Mouse (Mus musculus): ENCODE measurements at regions not wholly inside any gene's neighbourhood (a gene's known extent, or its start where the extent isn't known, plus 50 kb on each side); places are given as distances from the start of the nearest gene placed in this dataset.

DNA sequence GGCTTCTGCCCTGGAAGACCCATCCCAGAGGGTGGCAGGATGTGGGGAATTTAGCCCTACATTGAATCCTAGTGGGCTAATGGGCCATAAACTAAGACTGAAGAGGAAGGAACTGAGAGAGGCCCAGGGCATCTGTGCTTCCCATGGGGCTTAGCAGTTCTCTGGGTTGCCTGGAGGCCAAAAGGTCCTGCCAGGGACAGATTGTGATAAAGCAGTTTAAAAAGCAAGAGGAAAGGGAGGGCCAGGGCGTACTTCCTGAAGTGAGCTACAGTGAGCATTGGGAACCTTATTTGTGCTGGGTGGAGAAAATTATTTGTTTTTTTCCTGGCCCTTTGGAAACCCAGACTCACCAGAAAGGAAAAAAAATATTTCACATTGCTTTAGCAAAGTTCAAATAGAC is 136.3 kb downstream of the Qrsl1 start:
- intact Hi-C loops (cut with DNase I), result no loop called here
- Histone ChIP-seq H3K4me3 (no peak overlapping the region), H3K27ac (no peak overlapping the region)
- TF ChIP-seq CTCF (IDR thresholded peaks at IDR 0.05), result no peak
- no peak for DNase-seq

DNA sequence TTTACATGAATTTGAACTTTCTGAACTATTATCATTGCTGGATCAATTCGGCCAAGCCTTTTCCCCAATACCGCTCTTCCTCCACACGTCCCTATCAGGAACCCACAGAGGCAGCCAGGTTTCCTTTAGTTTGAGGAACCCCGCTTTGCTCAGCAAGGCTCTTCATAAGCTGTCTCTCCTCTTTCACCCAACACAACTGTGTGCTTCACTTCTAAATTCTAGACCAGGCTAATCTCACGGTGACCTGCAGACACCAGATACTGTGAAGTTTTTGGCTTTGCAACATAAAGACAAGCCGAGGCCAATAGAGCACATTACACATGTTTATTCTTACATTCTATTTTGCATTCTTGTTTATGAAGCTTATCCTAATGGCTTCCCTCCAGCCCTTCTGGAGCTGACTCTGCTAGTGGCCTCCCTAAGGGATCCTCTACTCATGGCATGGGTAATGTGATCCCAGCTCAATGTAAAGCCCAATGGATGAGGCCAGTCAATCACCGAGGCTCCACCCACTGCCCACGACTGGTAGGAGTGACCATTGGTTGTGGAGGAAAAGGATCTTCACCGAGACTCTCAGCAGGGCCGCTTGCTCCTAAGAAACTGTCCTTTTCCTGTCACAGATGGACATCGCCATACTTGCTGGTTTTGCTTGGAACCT is 135.6 kb downstream of the Qrsl1 start:
- no peak overlapping the region for H3K4me3 ChIP-seq
- TF ChIP-seq CTCF (IDR thresholded peaks at IDR 0.05), result no peak
- H3K27ac ChIP-seq, result peak overlapping the region; percentile 43
- no peak for DNase-seq
- intact Hi-C loops (cut with DNase I), result no loop called here

DNA sequence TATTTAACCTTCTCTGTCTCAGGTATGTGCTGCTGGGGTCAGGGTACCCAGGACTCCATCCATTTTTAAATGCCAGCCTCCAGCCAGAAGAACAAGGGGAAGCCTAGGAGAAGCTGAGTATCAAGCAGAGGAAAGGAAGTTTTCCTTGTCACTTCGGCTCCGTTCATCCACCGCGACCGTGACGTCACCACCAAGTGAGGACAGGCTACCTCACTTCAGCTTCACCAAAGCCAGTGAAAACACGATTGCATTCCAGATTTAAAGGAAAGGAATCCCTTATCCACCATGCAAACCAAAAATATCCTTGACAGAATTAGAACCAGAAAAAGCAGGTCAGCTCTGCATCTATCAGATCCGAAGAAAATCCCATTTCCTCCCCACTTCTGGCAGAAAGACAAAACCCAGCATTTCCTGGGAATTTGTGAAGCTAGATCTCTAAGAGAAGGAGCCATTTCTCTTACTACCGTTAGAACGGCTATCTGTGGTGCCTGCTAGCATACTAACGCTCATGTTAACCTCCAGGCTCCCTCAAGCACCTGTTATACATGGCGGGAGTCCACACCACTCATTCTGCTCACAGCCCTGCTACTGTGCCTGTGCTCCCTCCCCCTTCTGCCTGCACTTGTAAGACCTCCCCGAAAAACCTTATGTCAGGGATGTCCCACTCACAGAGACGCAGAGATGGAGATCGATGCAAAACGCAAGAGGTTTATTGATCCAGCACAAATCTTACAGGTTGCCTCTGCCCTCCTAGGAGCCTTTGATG is 133.4 kb downstream of the Qrsl1 start:
- TF ChIP-seq CTCF (IDR thresholded peaks at IDR 0.05), result no peak
- Histone ChIP-seq H3K4me3 (no peak overlapping the region), H3K27ac (no peak overlapping the region)
- DNase-seq, result no peak
- intact Hi-C loops (cut with DNase I), result no loop called here

DNA sequence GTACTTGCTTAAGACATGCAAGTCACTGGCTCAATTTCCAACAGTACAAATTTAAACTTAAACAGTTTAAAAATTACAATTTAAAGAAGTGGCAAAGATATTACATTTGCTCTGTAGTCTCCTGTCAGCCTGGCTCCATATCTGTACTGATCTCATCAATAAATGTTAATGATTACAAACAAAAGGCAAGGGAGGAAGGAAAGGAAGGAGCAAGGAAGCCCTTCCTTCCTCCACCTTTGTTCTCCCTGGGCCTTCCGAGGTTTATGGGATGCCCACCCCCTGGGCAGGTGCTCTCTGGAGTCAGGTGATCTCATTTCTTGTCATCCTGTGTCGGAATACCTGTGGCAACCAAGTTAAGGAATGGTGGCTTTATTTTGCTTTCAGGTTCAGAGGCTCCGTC is 132.5 kb downstream of the Qrsl1 start:
- DNase-seq, result no peak
- no peak overlapping the region for H3K27ac ChIP-seq
- no peak overlapping the region for H3K4me3 ChIP-seq
- intact Hi-C loops (cut with DNase I), result no loop called here
- TF ChIP-seq CTCF (IDR thresholded peaks at IDR 0.05), result no peak

DNA sequence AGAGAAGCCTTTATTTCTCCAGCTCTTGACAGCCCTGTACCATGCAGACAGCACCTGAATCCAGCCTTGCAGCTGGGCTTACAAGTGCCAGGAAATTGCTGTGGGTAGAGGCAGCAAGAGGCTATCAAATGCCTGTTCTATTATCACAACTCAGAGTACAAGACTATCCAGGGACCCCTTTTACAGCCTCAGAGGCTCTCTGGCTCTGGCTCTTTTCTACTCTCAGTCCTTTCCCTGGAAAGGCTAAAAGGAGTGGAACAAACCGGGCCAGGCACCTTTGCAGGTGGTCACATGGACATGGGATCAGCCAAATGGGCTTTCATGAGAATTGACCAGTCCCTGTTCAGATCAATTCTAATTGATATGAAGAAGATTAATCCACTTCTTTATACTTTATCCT is 125.7 kb downstream of the Qrsl1 start:
- no peak overlapping the region for H3K4me3 ChIP-seq
- intact Hi-C loops (cut with DNase I), result no loop called here
- DNase-seq, result no peak
- TF ChIP-seq CTCF (IDR thresholded peaks at IDR 0.05), result no peak
- no peak overlapping the region for H3K27ac ChIP-seq

DNA sequence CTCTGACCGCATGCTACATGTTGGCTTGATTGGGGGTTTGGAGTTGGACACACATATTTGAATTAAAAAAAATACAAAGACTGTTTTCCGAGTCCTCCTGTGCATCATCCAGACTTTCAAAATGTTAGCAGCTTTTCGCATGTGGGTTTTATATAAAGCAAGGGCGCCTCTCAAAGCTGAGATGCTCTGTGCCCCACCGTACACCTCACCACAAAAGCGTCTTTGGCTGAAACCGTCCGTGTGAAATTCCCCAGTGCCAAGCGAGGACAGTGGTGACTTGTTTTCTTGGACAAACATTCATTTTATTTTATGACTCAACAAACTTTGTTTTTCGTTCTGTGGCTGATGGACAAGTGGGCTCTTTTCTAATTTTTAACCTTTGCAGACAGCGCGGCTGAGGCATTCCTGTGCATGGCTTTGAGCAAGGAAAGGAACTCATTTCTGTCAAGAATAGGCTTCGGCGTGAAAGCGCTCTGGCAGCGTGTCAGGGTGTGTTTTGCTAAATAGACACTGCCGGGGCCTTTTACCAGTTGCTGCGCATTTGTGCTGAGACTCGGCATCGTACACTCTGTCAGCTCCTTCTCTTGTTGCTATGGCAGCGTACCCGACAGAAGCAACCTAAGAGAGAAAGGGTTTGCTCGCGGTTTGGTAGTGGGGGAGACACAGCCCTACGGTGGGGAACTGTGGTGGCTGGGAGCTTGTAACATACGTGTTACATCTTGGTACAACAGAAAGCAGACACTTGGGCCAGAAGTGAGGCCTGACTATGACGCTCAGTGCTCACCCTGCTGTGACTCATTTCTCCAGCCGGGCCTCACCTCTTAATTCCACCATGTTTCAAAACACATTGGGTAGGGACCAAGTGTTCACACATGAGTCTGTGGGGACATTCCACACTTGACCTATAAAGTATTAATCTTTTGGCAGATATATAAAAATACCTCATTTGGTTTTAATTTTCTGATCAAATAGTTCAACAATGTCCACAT is 123.6 kb downstream of the Qrsl1 start:
- intact Hi-C loops (cut with DNase I), result no loop called here
- TF ChIP-seq CTCF (IDR thresholded peaks at IDR 0.05), result no peak
- H3K27ac ChIP-seq, result no peak overlapping the region
- H3K4me3 ChIP-seq, result no peak overlapping the region
- DNase-seq, result no peak

DNA sequence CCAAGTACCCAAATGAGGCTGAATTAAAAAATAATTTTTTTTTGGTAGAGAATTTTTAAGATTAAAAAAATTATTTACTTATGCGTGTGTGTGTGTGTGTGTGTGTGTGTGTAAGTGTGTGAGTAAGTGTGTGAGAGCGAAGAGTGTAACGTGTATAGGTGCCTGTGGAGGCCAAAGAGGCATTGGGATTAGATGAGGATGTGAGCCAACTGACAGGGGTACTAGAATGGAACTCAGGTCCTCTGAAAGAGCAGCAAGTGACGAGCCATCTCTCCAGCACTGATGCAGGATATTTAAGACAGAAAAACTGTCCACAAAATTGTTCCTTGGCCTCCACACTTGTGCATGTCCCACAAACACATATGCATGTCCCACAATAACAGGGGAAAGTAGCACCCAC is 121.0 kb downstream of the Qrsl1 start:
- intact Hi-C loops (cut with DNase I), result no loop called here
- no peak for TF ChIP-seq CTCF (IDR thresholded peaks at IDR 0.05)
- no peak for DNase-seq
- no peak overlapping the region for H3K4me3 ChIP-seq
- H3K27ac ChIP-seq, result no peak overlapping the region

DNA sequence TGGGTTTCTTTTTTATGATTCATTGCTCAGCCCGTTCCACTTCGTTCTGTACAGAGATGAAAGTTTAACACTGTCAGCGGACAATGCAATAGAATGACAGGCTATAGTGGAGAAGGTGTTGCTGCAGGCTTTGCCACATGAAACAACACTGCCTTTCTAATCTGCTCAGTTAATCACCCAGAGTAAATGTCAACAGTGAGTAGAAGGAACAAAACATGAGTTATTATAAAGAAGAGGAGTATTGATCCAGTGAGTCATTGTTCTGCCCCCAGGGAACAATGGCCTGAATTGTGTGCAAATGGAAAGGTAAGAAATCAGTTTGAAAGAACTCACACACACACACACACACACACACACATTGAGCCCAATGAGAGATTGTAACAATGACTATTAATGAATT is 118.2 kb downstream of the Qrsl1 start:
- no peak for TF ChIP-seq CTCF (IDR thresholded peaks at IDR 0.05)
- Histone ChIP-seq H3K27ac (no peak overlapping the region), H3K4me3 (no peak overlapping the region)
- intact Hi-C loops (cut with DNase I), result no loop called here
- DNase-seq, result no peak

DNA sequence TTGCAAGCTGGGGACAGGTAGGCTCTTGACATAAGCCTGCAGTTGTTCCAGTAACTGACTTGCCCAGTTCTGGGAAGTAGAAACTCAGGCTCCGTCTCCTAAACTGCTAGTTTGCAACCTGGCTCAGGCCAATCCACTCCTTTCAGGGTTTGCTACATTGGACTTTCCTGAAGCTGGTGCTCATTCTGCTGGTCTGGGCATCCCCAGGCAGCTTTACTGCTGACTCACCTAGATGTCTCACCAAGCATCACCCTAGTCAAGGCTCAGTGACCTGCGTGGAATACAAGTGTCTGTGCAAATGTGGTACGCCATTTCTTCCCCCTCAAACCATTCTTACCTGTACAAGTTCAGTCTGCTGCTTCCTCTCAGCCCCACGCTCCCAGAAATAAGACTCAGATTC is 110.8 kb downstream of the Qrsl1 start:
- intact Hi-C loops (cut with DNase I), result no loop called here
- Histone ChIP-seq H3K27ac (no peak overlapping the region), H3K4me3 (no peak overlapping the region)
- TF ChIP-seq CTCF (IDR thresholded peaks at IDR 0.05), result no peak
- no peak for DNase-seq

DNA sequence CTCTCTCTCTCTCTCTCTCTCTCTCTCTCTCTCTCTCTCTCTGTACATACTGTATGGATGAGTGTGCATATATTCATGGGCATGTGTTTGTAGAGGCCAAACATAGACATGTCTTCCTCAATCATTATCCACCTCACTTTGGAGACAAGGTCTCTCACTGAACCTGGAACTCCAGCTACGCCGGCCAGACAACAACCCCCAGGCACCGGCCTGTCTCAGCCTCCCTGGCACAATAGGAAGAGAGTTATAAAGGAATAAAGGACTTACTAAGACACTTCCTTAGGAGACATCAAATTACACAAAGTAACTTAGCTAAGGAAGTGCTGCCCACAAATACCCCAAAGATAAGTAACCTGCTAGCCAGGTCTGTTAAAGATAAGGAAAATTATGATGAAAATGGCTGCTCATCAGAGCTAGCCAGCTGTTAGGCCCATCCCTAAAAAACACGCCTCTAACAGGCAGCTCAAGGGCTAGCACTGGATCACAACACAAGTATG is 110.0 kb downstream of the Qrsl1 start:
- no peak overlapping the region for H3K4me3 ChIP-seq
- intact Hi-C loops (cut with DNase I), result no loop called here
- H3K27ac ChIP-seq, result no peak overlapping the region
- no peak for DNase-seq
- no peak for TF ChIP-seq CTCF (IDR thresholded peaks at IDR 0.05)

DNA sequence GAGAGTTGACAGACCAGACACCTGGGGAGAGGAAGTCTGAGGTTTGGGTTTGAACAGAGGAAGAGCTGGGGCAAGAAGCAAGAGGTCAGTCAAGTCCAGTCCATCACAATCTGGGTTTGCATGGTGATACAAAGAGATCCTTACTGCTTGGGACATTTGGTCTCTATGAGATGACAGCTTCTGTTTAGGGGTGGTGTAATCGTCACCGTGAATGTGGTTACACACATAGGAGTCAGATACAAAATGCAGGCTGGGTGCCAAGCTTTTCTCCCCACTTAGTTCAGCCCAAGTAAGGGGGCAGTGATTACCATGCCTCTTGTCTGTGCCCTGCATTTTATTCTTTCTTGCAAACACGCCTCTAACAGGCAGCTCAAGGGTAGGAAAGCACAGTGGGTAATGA is 108.9 kb downstream of the Qrsl1 start:
- no peak overlapping the region for H3K4me3 ChIP-seq
- intact Hi-C loops (cut with DNase I), result no loop called here
- H3K27ac ChIP-seq, result no peak overlapping the region
- no peak for DNase-seq
- TF ChIP-seq CTCF (IDR thresholded peaks at IDR 0.05), result no peak

DNA sequence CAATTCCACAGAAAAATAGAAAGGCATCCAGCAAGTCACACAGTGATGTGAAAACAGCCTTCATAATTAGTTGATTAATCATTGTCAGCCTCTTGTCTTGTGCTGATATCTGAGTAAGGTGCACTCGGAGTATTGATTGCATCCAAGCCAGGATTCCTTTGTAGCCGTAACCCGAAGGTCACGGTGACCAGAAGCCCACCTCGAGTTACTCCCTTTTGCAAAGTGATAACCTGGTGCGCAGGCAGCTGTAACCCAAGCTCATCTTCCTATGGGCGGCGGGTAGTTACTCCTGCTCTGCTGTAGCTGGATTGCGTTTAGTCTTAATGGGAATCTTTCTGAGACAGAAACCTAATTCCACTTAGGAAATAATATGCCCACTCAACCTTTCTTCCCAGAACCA is 107.0 kb downstream of the Qrsl1 start:
- H3K4me3 ChIP-seq, result no peak overlapping the region
- intact Hi-C loops (cut with DNase I), result no loop called here
- no peak overlapping the region for H3K27ac ChIP-seq
- TF ChIP-seq CTCF (IDR thresholded peaks at IDR 0.05), result no peak
- DNase-seq, result no peak

DNA sequence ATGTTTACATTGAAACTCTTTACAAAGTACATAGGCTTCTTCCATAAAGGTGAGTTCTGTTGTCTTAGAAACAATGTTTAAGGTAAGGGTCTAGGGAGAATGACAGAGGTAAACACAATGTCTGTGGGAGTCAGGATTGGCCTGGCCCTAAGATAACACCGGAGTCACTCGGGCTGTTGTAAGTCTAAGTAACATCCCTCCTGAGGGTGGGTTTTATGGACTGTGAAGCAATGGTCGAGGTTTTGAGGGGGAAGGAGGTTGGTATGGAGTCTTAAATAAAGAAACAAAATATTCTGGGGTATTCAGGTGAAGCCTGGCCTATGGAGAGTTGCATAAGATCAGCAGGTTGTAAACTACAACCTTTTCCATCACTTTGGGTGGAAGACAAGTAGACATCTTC is 101.5 kb downstream of the Qrsl1 start:
- no peak for DNase-seq
- TF ChIP-seq CTCF (IDR thresholded peaks at IDR 0.05), result no peak
- no peak overlapping the region for H3K27ac ChIP-seq
- no peak overlapping the region for H3K4me3 ChIP-seq
- intact Hi-C loops (cut with DNase I), result no loop called here
